Comparison of ENCODE assay signal across 9 mouse cellular contexts in genomic region chr4:136741840-136742239, GRCm38 (mm10).
A peak's percentile ranks its signal among the peaks of the same experiment; 100 is the strongest.
DNase-seq lines count a peak whose midpoint lies in the region; ATAC-seq and TF ChIP-seq lines count a peak whose summit lies in the region.
"Had no signal": no experiment of that assay in that cellular context is flagged by ENCODE, and none has a peak within 500 bp of the region (broad histone marks: within the 10 kb centered on the region; RNA-seq: fewer than 3 reads in every experiment).

No protein-coding gene starts in this region.

- peaks cover 26% of the 10 kb centered on the region for H3K4me1 ChIP-seq in neural tube, embryonic 11.5 days (ENCODE audit: control insufficient read depth, insufficient read depth, low read length)
- peaks cover 25% of the 10 kb centered on the region for H3K4me1 ChIP-seq in heart, embryonic 16.5 days (ENCODE audit: control insufficient read depth, insufficient read depth, low read length)
- no peaks in the 10 kb centered on the region for H3K4me1 ChIP-seq in lung, postnatal 0 days (ENCODE audit: insufficient read depth, low read depth, low read length)

- ATAC-seq in neural tube, embryonic 11.5 days (ENCODE audit: insufficient read depth, low FRiP score, low TSS enrichment): no peak
- ATAC-seq in heart, embryonic 16.5 days (replicated peaks; ENCODE audit: extremely low read depth, insufficient read depth, low FRiP score): no peak
- ATAC-seq in lung, postnatal 0 days: no peak
- no peak for ATAC-seq in erythroblast, adult 5-6 weeks (replicated peaks; ENCODE audit: low FRiP score, poor library complexity, severe bottlenecking)

- H3K36me3 ChIP-seq in neural tube, embryonic 11.5 days (ENCODE audit: control insufficient read depth, insufficient read depth, low read length): no peaks in the 10 kb centered on the region
- H3K36me3 ChIP-seq in heart, embryonic 16.5 days (ENCODE audit: control insufficient read depth, insufficient read depth): no peaks in the 10 kb centered on the region
- no peaks in the 10 kb centered on the region for H3K36me3 ChIP-seq in lung, postnatal 0 days (ENCODE audit: insufficient read depth, low read length)

- no peak for TF ChIP-seq CTCF in lung, postnatal 0 days (IDR thresholded peaks at IDR 0.05)

- H3K9me3 ChIP-seq in neural tube, embryonic 11.5 days (ENCODE audit: control insufficient read depth, low read length): no peaks in the 10 kb centered on the region
- no peaks in the 10 kb centered on the region for H3K9me3 ChIP-seq in heart, embryonic 16.5 days (replicated peaks; ENCODE audit: control insufficient read depth, low read length)
- H3K9me3 ChIP-seq in lung, postnatal 0 days (ENCODE audit: low read length): no peaks in the 10 kb centered on the region

- no peak for DNase-seq in neural tube, embryonic 11.5 days (ENCODE audit: low spot score)
- DNase-seq in neural tube, embryonic 10.5 days (ENCODE audit: extremely low spot score, low spot score): no peak
- peak; percentile 55 to 91 for DNase-seq in left cerebral cortex, adult 8-10 months (ENCODE audit: low spot score in 2 of 2)
- peak; percentile 88 to 91 for DNase-seq in right cerebral cortex, postnatal 36 days (ENCODE audit: low spot score in 2 of 2)
- DNase-seq in lung, postnatal 0 days (ENCODE audit: low spot score): no peak
- no peak for DNase-seq in spleen, adult 18-20 months

- H3K4me2 ChIP-seq in neural tube, embryonic 11.5 days (ENCODE audit: low read depth): no peak overlapping the region
- no peak overlapping the region for H3K4me2 ChIP-seq in heart, embryonic 16.5 days (ENCODE audit: low read depth, low read length)
- no peak overlapping the region for H3K4me2 ChIP-seq in lung, postnatal 0 days (replicated peaks; ENCODE audit: low read depth, low read length)

- TF ChIP-seq EP300 in lung, postnatal 0 days (IDR thresholded peaks at IDR 0.05): no peak

- no peak overlapping the region for H3K9ac ChIP-seq in neural tube, embryonic 11.5 days (ENCODE audit: low read length)
- H3K9ac ChIP-seq in heart, embryonic 16.5 days (ENCODE audit: low read length): no peak overlapping the region
- no peak overlapping the region for H3K9ac ChIP-seq in lung, postnatal 0 days (replicated peaks; ENCODE audit: low read depth)

- H3K4me3 ChIP-seq in neural tube, embryonic 11.5 days (ENCODE audit: low read depth, low read length): no peak overlapping the region
- no peak overlapping the region for H3K4me3 ChIP-seq in heart, embryonic 16.5 days (ENCODE audit: low read length)
- H3K4me3 ChIP-seq in lung, postnatal 0 days (ENCODE audit: low read depth, low read length): no peak overlapping the region
- H3K4me3 ChIP-seq: myocyte had no signal

- H3K27me3 ChIP-seq in neural tube, embryonic 11.5 days (ENCODE audit: control insufficient read depth, insufficient read depth, low read length): no peaks in the 10 kb centered on the region
- H3K27me3 ChIP-seq in heart, embryonic 16.5 days (ENCODE audit: control insufficient read depth, insufficient read depth, low read length): no peaks in the 10 kb centered on the region; the same call in 1 of the 2 replicates
- no peaks in the 10 kb centered on the region for H3K27me3 ChIP-seq in lung, postnatal 0 days (replicated peaks; ENCODE audit: insufficient read depth, low read length)

- 79% methylated on average over 14 of the region's 14 CpGs for WGBS in neural tube, embryonic 11.5 days
- 76% methylated on average over 14 of the region's 14 CpGs for WGBS in heart, embryonic 16.5 days
- 64% methylated on average over 14 of the region's 14 CpGs for WGBS in lung, postnatal 0 days

- H3K27ac ChIP-seq in neural tube, embryonic 11.5 days (ENCODE audit: low read depth, low read length): peak overlapping the region; percentile 29; the same call in 1 of the 2 replicates
- H3K27ac ChIP-seq in heart, embryonic 16.5 days (ENCODE audit: low read length): peak overlapping the region; percentile 38
- H3K27ac ChIP-seq in lung, postnatal 0 days (ENCODE audit: low read length): no peak overlapping the region

Comparison
In these comparisons a context has a peak if more than half of its experiments do, and no peak if none do; other contexts are left out.
1. DNase-seq: peak in left cerebral cortex, adult 8-10 months (2 of 2) and right cerebral cortex, postnatal 36 days (2 of 2); none in neural tube, embryonic 11.5 days (single experiment), neural tube, embryonic 10.5 days (single experiment), lung, postnatal 0 days (single experiment) and spleen, adult 18-20 months (0 of 2).